Mouse (Mus musculus) embryo, embryonic 11 days (tissue): ENCODE results near the gene Aqp6.

Source experiments
- DNase-seq: peaks from one replicate; pipeline ENCODE4 v3.0.0-alpha.2; 2015

Gene Aqp6

GRCm38 (mm10) chr15:99599245-99600070, 1.7 kb upstream of the Aqp6 start:
- DNase-seq: no peak

- DNase-seq: no peak
Measured at GRCm38 (mm10) chr15:99601823-99602120, 572 bp downstream of the Aqp6 start.

- DNase-seq: no peak
Measured at GRCm38 (mm10) chr15:99602206-99602820, 1.1 kb downstream of the Aqp6 start.

GRCm38 (mm10) chr15:99603216-99603615, 2.0 kb downstream of the Aqp6 start:
- no peak for DNase-seq

GRCm38 (mm10) chr15:99605595-99605994, 4.4 kb downstream of the Aqp6 start:
- no peak for DNase-seq

- no peak for DNase-seq
Measured at GRCm38 (mm10) chr15:99606515-99606914, 5.3 kb downstream of the Aqp6 start.

GRCm38 (mm10) chr15:99607388-99608113, 6.4 kb downstream of the Aqp6 start:
- DNase-seq: peak; percentile 56

GRCm38 (mm10) chr15:99608382-99609125, 7.4 kb downstream of the Aqp6 start:
- no peak for DNase-seq

GRCm38 (mm10) chr15:99611563-99611962, 10.4 kb downstream of the Aqp6 start:
- no peak for DNase-seq

GRCm38 (mm10) chr15:99614273-99614672, 13.1 kb downstream of the Aqp6 start:
- no peak for DNase-seq

GRCm38 (mm10) chr15:99614753-99615152, 13.6 kb downstream of the Aqp6 start:
- peak; percentile 55 for DNase-seq

- no peak for DNase-seq
Measured at GRCm38 (mm10) chr15:99615246-99615645, 14.0 kb downstream of the Aqp6 start.

- DNase-seq: no peak
Measured at GRCm38 (mm10) chr15:99618595-99618994, 17.4 kb downstream of the Aqp6 start.

GRCm38 (mm10) chr15:99619821-99620220, 18.6 kb downstream of the Aqp6 start:
- no peak for DNase-seq

GRCm38 (mm10) chr15:99622063-99622462, 20.9 kb downstream of the Aqp6 start:
- DNase-seq: no peak

GRCm38 (mm10) chr15:99631618-99632017, 30.4 kb downstream of the Aqp6 start:
- DNase-seq: no peak

- no peak for DNase-seq
Measured at GRCm38 (mm10) chr15:99634702-99635101, 33.5 kb downstream of the Aqp6 start.

GRCm38 (mm10) chr15:99637405-99638123, 36.4 kb downstream of the Aqp6 start:
- DNase-seq: no peak

- DNase-seq: no peak
Measured at GRCm38 (mm10) chr15:99638124-99638485, 36.9 kb downstream of the Aqp6 start.

GRCm38 (mm10) chr15:99642622-99643021, 41.4 kb downstream of the Aqp6 start:
- no peak for DNase-seq

GRCm38 (mm10) chr15:99643832-99644231, 42.6 kb downstream of the Aqp6 start:
- DNase-seq: no peak

GRCm38 (mm10) chr15:99644776-99645175, 43.6 kb downstream of the Aqp6 start:
- no peak for DNase-seq

GRCm38 (mm10) chr15:99648326-99648725, 47.1 kb downstream of the Aqp6 start:
- DNase-seq: no peak
